Mouse (Mus musculus) small intestine, adult 2 months (tissue): ENCODE data around the gene Urad.

Experiments
- CTCF ChIP-seq: fragments of 200-500 bp; IDR thresholded peaks from 2 replicates; pipeline ENCODE4 v1.5.1; 2012; ENCODE audit warnings: low read depth, mild to moderate bottlenecking, control low read depth, inconsistent platforms, low read length, moderate library complexity, mixed read lengths; ENCODE audit not compliant: insufficient replicate concordance, insufficient read length; ENCODE audit errors: extremely low read depth
- POLR2A ChIP-seq: fragments of 200-500 bp; IDR thresholded peaks from 2 replicates; pipeline ENCODE4 v1.6.1; 2012; ENCODE audit warnings: low read depth, mild to moderate bottlenecking, control low read depth, inconsistent platforms, low read length, moderate library complexity

- no peak for TF ChIP-seq CTCF
- TF ChIP-seq POLR2A: no peak
Observed at GRCm38 (mm10) chr5:147317321-147317720, 4.9 kb downstream of the Urad start.
